8 mouse cellular contexts compared by ENCODE assay signal in the genomic region with DNA sequence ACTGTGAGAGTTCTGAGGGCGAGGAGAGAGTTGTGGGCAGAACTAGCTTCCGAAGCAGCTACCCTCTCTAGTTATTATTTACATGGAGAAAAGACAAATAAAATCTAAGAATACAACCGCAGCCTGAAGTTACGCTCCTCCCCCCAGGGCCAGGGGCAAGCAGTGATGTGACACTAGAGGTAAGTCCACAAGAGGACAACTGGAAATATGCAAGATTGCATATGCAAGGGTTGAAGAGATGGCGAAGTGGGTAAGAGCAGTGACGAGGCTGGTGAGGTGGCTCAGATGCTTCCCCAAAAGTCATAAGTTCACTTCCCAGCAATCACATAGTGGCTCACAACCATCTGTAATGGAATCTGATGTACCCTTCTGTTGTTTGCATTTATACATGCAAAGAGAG. TPM values are rescaled to one million over a fixed set of nuclear protein-coding genes. Genes with fewer than 3 reads are reported as not detected.
DNase-seq lines count a peak whose midpoint lies in the region; ATAC-seq lines count a peak whose summit lies in the region.

No protein-coding gene starts in this region.

- H3K4me3 ChIP-seq in heart, embryonic 13.5 days = peak overlapping the region; percentile 76
- H3K4me3 ChIP-seq in forebrain, embryonic 13.5 days = peak overlapping the region; percentile 58; the same call in 1 of the 2 replicates
- H3K4me3 ChIP-seq in liver, embryonic 16.5 days (ENCODE audit: low read depth, low read length) = peak overlapping the region; percentile 75

- no peaks in the 10 kb centered on the region for H3K27me3 ChIP-seq in heart, embryonic 13.5 days (replicated peaks)
- H3K27me3 ChIP-seq in forebrain, embryonic 13.5 days = no peaks in the 10 kb centered on the region
- no peaks in the 10 kb centered on the region for H3K27me3 ChIP-seq in liver, embryonic 16.5 days (ENCODE audit: control insufficient read depth, insufficient read depth, low read depth, low read length)

- H3K9ac ChIP-seq in heart, embryonic 13.5 days = peak overlapping the region; percentile 77
- H3K9ac ChIP-seq in forebrain, embryonic 13.5 days = no peak overlapping the region
- H3K9ac ChIP-seq in liver, embryonic 16.5 days (ENCODE audit: low read depth, low read length) = peak overlapping the region; percentile 73

- no peak for DNase-seq in heart, adult 18-20 months
- DNase-seq in A20 (ENCODE audit: low read depth, low spot score) = peak; percentile 30
- DNase-seq in left cerebral cortex, adult 8-10 months (ENCODE audit: low spot score in 2 of 2) = no peak
- no peak for DNase-seq in urinary bladder, postnatal 25 days (ENCODE audit: low spot score)

- peaks cover 23% of the 10 kb centered on the region for H3K4me1 ChIP-seq in heart, embryonic 13.5 days
- H3K4me1 ChIP-seq in forebrain, embryonic 13.5 days = peaks cover 18% of the 10 kb centered on the region
- peaks cover 19% of the 10 kb centered on the region for H3K4me1 ChIP-seq in liver, embryonic 16.5 days (ENCODE audit: control insufficient read depth, low read depth, low read length)

- H3K36me3 ChIP-seq in heart, embryonic 13.5 days = peaks cover 25% of the 10 kb centered on the region
- H3K36me3 ChIP-seq in forebrain, embryonic 13.5 days (ENCODE audit: poor library complexity, severe bottlenecking) = peaks cover 24% of the 10 kb centered on the region
- no peaks in the 10 kb centered on the region for H3K36me3 ChIP-seq in liver, embryonic 16.5 days (ENCODE audit: control insufficient read depth, insufficient read depth)

- WGBS in heart, embryonic 13.5 days = 78% methylated on average over 6 of the region's 6 CpGs
- WGBS in forebrain, embryonic 13.5 days = 82% methylated on average over 6 of the region's 6 CpGs
- WGBS in liver, embryonic 16.5 days (ENCODE audit: insufficient replicate concordance) = 56% methylated on average over 6 of the region's 6 CpGs

- H3K27ac ChIP-seq in heart, embryonic 13.5 days (replicated peaks) = peak overlapping the region; percentile 92
- no peak overlapping the region for H3K27ac ChIP-seq in forebrain, embryonic 13.5 days
- peak overlapping the region; percentile 90 for H3K27ac ChIP-seq in liver, embryonic 16.5 days (ENCODE audit: low read length)

- peak overlapping the region; percentile 94 for H3K4me2 ChIP-seq in heart, embryonic 13.5 days
- peak overlapping the region; percentile 89 for H3K4me2 ChIP-seq in forebrain, embryonic 13.5 days
- H3K4me2 ChIP-seq in liver, embryonic 16.5 days (ENCODE audit: low read depth, low read length) = peak overlapping the region; percentile 90

- no peak for ATAC-seq in heart, embryonic 13.5 days (ENCODE audit: extremely low read depth, insufficient number of reproducible peaks, low FRiP score, low TSS enrichment)
- no peak; the same call in 1 of the 2 replicates for ATAC-seq in forebrain, embryonic 13.5 days
- no peak for ATAC-seq in liver, embryonic 16.5 days (ENCODE audit: low read depth)
- ATAC-seq in erythroid progenitor cell, adult 5-6 weeks (replicated peaks; ENCODE audit: low FRiP score, poor library complexity, severe bottlenecking) = no peak

- no peaks in the 10 kb centered on the region for H3K9me3 ChIP-seq in heart, embryonic 13.5 days
- no peaks in the 10 kb centered on the region for H3K9me3 ChIP-seq in forebrain, embryonic 13.5 days (replicated peaks)
- H3K9me3 ChIP-seq in liver, embryonic 16.5 days (replicated peaks; ENCODE audit: control insufficient read depth, low read length) = no peaks in the 10 kb centered on the region

RNA-seq across cellular contexts. Expression of a gene that starts 0.9 kb away (rescaled TPM):
- polyA plus RNA-seq in heart, embryonic 13.5 days (2015; fragmentation: Nextera tagmentation; extraction: Ambion mirVana) = 44.8 and 52.5 TPM in 2 replicates
- total RNA-seq in heart, adult 18-20 months (2021) = 10 to 100 TPM; 89.6 to 92.9 TPM
- 33.8 and 43.0 TPM in 2 replicates for polyA plus RNA-seq in forebrain, embryonic 13.5 days (2015; fragmentation: Nextera tagmentation; extraction: Ambion mirVana)
- polyA plus RNA-seq in liver, embryonic 16.5 days (2015; fragmentation: Nextera tagmentation; extraction: Ambion mirVana) = 11.8 and 14.9 TPM in 2 replicates
- total RNA-seq in left cerebral cortex, adult 8-10 months (2022) = 10 to 100 TPM; 70.2 to 87.9 (median 76.7) TPM
- 1.1 and 4.2 TPM in 2 replicates for total RNA-seq in erythroid progenitor cell, adult 5-6 weeks (2015; ENCODE audit: low replicate concordance)
- 4.0 and 4.1 TPM in 2 replicates for total RNA-seq in erythroid progenitor cell, adult 5-6 weeks (2017; ENCODE audit: low replicate concordance)

RNA-seq across cellular contexts. Expression of a gene that starts 1.7 kb away (rescaled TPM):
- polyA plus RNA-seq in heart, embryonic 13.5 days (2015; fragmentation: Nextera tagmentation; extraction: Ambion mirVana) = 21.9 and 119 TPM in 2 replicates
- 1 to 10 TPM; 2.0 to 2.7 TPM for total RNA-seq in heart, adult 18-20 months (2021)
- polyA plus RNA-seq in forebrain, embryonic 13.5 days (2015; fragmentation: Nextera tagmentation; extraction: Ambion mirVana) = 2.6 and 8.3 TPM in 2 replicates
- 8,709 and 8,864 TPM in 2 replicates for polyA plus RNA-seq in liver, embryonic 16.5 days (2015; fragmentation: Nextera tagmentation; extraction: Ambion mirVana)
- 1 to 10 TPM; 1.7 to 2.8 (median 2.6) TPM for total RNA-seq in left cerebral cortex, adult 8-10 months (2022)
- 16.8 TPM in 1 of 2 replicates, not detected in the other for total RNA-seq in erythroid progenitor cell, adult 5-6 weeks (2015; ENCODE audit: low replicate concordance)
- total RNA-seq in erythroid progenitor cell, adult 5-6 weeks (2017; ENCODE audit: low replicate concordance) = not detected in 2 replicates

RNA-seq across cellular contexts. Expression of a gene that starts 9.4 kb away (rescaled TPM):
- polyA plus RNA-seq in heart, embryonic 13.5 days (2015; fragmentation: Nextera tagmentation; extraction: Ambion mirVana) = 0.25 and 0.36 TPM in 2 replicates
- total RNA-seq in heart, adult 18-20 months (2021) = not detected
- polyA plus RNA-seq in forebrain, embryonic 13.5 days (2015; fragmentation: Nextera tagmentation; extraction: Ambion mirVana) = 0.32 and 0.37 TPM in 2 replicates
- 2.2 and 2.4 TPM in 2 replicates for polyA plus RNA-seq in liver, embryonic 16.5 days (2015; fragmentation: Nextera tagmentation; extraction: Ambion mirVana)
- under 1 TPM; 0.14 to 0.55 (median 0.31) TPM for total RNA-seq in left cerebral cortex, adult 8-10 months (2022)
- total RNA-seq in erythroid progenitor cell, adult 5-6 weeks (2015; ENCODE audit: low replicate concordance) = not detected in 2 replicates
- 0.39 TPM in 1 of 2 replicates, not detected in the other for total RNA-seq in erythroid progenitor cell, adult 5-6 weeks (2017; ENCODE audit: low replicate concordance)

RNA-seq across cellular contexts. Expression of a gene that starts 11.0 kb away (rescaled TPM):
- polyA plus RNA-seq in heart, embryonic 13.5 days (2015; fragmentation: Nextera tagmentation; extraction: Ambion mirVana) = 29.5 and 33.1 TPM in 2 replicates
- total RNA-seq in heart, adult 18-20 months (2021) = 10 to 100 TPM; 10.2 to 13.4 TPM
- polyA plus RNA-seq in forebrain, embryonic 13.5 days (2015; fragmentation: Nextera tagmentation; extraction: Ambion mirVana) = 12.3 and 12.8 TPM in 2 replicates
- polyA plus RNA-seq in liver, embryonic 16.5 days (2015; fragmentation: Nextera tagmentation; extraction: Ambion mirVana) = 111 and 128 TPM in 2 replicates
- total RNA-seq in left cerebral cortex, adult 8-10 months (2022) = 10 to 100 TPM in 3 of 4 experiments, 1 to 10 TPM in 1; 9.1 to 63.9 (median 28.2) TPM
- total RNA-seq in erythroid progenitor cell, adult 5-6 weeks (2015; ENCODE audit: low replicate concordance) = 214 and 248 TPM in 2 replicates
- 39.7 and 114 TPM in 2 replicates for total RNA-seq in erythroid progenitor cell, adult 5-6 weeks (2017; ENCODE audit: low replicate concordance)

RNA-seq across cellular contexts. Expression of a gene that starts 27.1 kb away (rescaled TPM):
- polyA plus RNA-seq in heart, embryonic 13.5 days (2015; fragmentation: Nextera tagmentation; extraction: Ambion mirVana) = 3.5 and 3.6 TPM in 2 replicates
- total RNA-seq in heart, adult 18-20 months (2021) = 1 to 10 TPM in 1 of 2 experiments, under 1 TPM in 1; 0.57 to 1.2 TPM
- polyA plus RNA-seq in forebrain, embryonic 13.5 days (2015; fragmentation: Nextera tagmentation; extraction: Ambion mirVana) = 6.9 and 7.3 TPM in 2 replicates
- polyA plus RNA-seq in liver, embryonic 16.5 days (2015; fragmentation: Nextera tagmentation; extraction: Ambion mirVana) = 0.48 and 0.64 TPM in 2 replicates
- total RNA-seq in left cerebral cortex, adult 8-10 months (2022) = 10 to 100 TPM; 13.0 to 14.1 (median 13.3) TPM
- total RNA-seq in erythroid progenitor cell, adult 5-6 weeks (2015; ENCODE audit: low replicate concordance) = 0.42 TPM in 1 of 2 replicates, not detected in the other
- total RNA-seq in erythroid progenitor cell, adult 5-6 weeks (2017; ENCODE audit: low replicate concordance) = not detected in 2 replicates

Comparison
In these comparisons a context has a peak if more than half of its experiments do, and no peak if none do; other contexts are left out.
1. RNA of a gene that starts 0.9 kb away (total RNA-seq): 89.6 to 92.9 TPM in heart, adult 18-20 months and 70.2 to 87.9 TPM in left cerebral cortex, adult 8-10 months; 1.1 to 4.2 TPM in erythroid progenitor cell, adult 5-6 weeks; every median in the first group is over 10 times any median in the second.
2. Peak in every context shown above with its lines, with median percentiles within 50 percentile points of each other: H3K4me2 ChIP-seq and H3K4me3 ChIP-seq.